Mouse (Mus musculus) MN1 (cell line): ENCODE measurements around the gene Sumo3.

Experiments used
- DNase-seq: peaks from one replicate; pipeline ENCODE4 v3.0.0-alpha.2; 2016; ENCODE audit warnings: low spot score

Gene Sumo3

GRCm38 (mm10) chr10:77589117-77589516, 16.8 kb upstream of the Sumo3 start:
- no peak for DNase-seq

- DNase-seq: no peak
Measured at GRCm38 (mm10) chr10:77589749-77590148, 16.1 kb upstream of the Sumo3 start.

- DNase-seq: peak; percentile 73
Measured at GRCm38 (mm10) chr10:77590812-77591211, 15.1 kb upstream of the Sumo3 start.

- no peak for DNase-seq
Measured at GRCm38 (mm10) chr10:77591546-77591945, 14.4 kb upstream of the Sumo3 start.

GRCm38 (mm10) chr10:77596060-77596459, 9.8 kb upstream of the Sumo3 start:
- no peak for DNase-seq

GRCm38 (mm10) chr10:77603021-77603420, 2.9 kb upstream of the Sumo3 start:
- no peak for DNase-seq

- DNase-seq: no peak
Measured at GRCm38 (mm10) chr10:77604111-77604510, 1.8 kb upstream of the Sumo3 start.

- DNase-seq: peak; percentile 23
Measured at GRCm38 (mm10) chr10:77604958-77605357, 939 bp upstream of the Sumo3 start.

- DNase-seq: peak; percentile 84
Measured at GRCm38 (mm10) chr10:77605368-77605767, 529 bp upstream of the Sumo3 start.

- DNase-seq: peak; percentile 36
Measured at GRCm38 (mm10) chr10:77606855-77607254, 958 bp downstream of the Sumo3 start.

- peak; percentile 29 for DNase-seq
Measured at GRCm38 (mm10) chr10:77607441-77607840, 1.5 kb downstream of the Sumo3 start.

GRCm38 (mm10) chr10:77608589-77608988, 2.7 kb downstream of the Sumo3 start:
- DNase-seq: no peak

GRCm38 (mm10) chr10:77610221-77610961, 4.5 kb downstream of the Sumo3 start:
- no peak for DNase-seq

GRCm38 (mm10) chr10:77613409-77613808, 7.5 kb downstream of the Sumo3 start:
- no peak for DNase-seq

- no peak for DNase-seq
Measured at GRCm38 (mm10) chr10:77615647-77616046, 9.8 kb downstream of the Sumo3 start.

GRCm38 (mm10) chr10:77616166-77616565, 10.3 kb downstream of the Sumo3 start:
- no peak for DNase-seq

- DNase-seq: no peak
Measured at GRCm38 (mm10) chr10:77616926-77617325, 11.0 kb downstream of the Sumo3 start.

GRCm38 (mm10) chr10:77621546-77621945, 15.6 kb downstream of the Sumo3 start:
- DNase-seq: no peak

GRCm38 (mm10) chr10:77622055-77622988, 16.4 kb downstream of the Sumo3 start, which contains the start of gene Ube2g2:
Gene Ube2g2, plus strand, starts transcription at chr10:77622275.
- peak; percentile 99 for DNase-seq

- peak; percentile 88 for DNase-seq
Measured at GRCm38 (mm10) chr10:77623069-77623492, 17.2 kb downstream of the Sumo3 start.

GRCm38 (mm10) chr10:77623639-77624400, 17.9 kb downstream of the Sumo3 start:
- DNase-seq: peak; percentile 78

- DNase-seq: no peak
Measured at GRCm38 (mm10) chr10:77624570-77624995, 18.7 kb downstream of the Sumo3 start.
